Mouse (Mus musculus): ENCODE data around the gene Mbtd1.

DNA sequence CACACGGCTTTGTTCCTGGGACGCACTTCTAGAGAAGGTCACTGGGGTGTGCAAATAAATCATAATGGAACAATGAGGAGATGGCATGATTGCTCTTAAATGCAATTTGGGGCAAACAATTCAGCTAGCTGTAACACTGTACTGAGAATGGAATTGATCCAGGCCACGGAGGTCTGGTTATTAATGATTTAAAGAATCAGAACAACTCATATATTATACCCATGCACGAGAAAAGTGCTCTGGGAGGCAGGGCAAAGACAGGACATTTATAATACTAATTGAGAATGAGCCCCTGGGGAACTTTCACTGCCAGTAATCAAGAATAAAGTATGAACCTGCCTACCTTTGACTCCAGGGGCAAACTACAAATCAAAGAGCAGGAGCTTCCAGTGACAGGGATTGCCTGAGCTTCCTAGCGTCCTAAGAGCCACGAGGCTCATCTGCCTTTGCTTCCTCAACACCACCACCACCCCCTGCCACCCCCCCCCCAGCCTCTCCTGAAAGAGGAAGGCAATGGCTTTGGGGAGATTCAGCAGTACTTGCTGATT is 93.9 kb downstream of the Mbtd1 start:
- TF ChIP-seq POLR2A (IDR thresholded peaks at IDR 0.05; ENCODE audit: borderline replicate concordance, control insufficient read depth, low read depth, low read length) (no peak), CTCF (IDR thresholded peaks at IDR 0.05; ENCODE audit: control insufficient read depth, insufficient read depth, low read length) (no peak)
